Comparison of ENCODE assay signal across 27 mouse cellular contexts in genomic region chr2:167150135-167150534, GRCm38 (mm10). TPM values are rescaled to one million over a fixed set of nuclear protein-coding genes. Genes with fewer than 3 reads are reported as not detected.
A peak's percentile ranks its signal among the peaks of the same experiment; 100 is the strongest.
DNase-seq lines count a peak whose midpoint lies in the region; ATAC-seq and TF ChIP-seq lines count a peak whose summit lies in the region.
"Had no signal": no experiment of that assay in that cellular context is flagged by ENCODE, and none has a peak within 500 bp of the region (broad histone marks: within the 10 kb centered on the region; RNA-seq: fewer than 3 reads in every experiment).

No protein-coding gene starts in this region.

- intact Hi-C loops in left cerebral cortex, adult 2 months (cut with DNase I), result loop anchor here (2.0 kb wide), 1 partner anchor 71 kb away; no protein-coding TSS in a partner anchor
- intact Hi-C loops in left cerebral cortex, postnatal 14 days (cut with DNase I), result loop anchor here (5.0 kb wide), 1 partner anchor 37 kb away; no protein-coding TSS in a partner anchor

- H3K27ac ChIP-seq in left cerebral cortex, adult 2 months, result peak overlapping the region; percentile 85
- H3K27ac ChIP-seq: embryonic facial prominence, embryonic 13.5 days; embryonic facial prominence, embryonic 15.5 days; forebrain, embryonic 10.5 days; forebrain, embryonic 12.5 days had no signal

- 0 out of 2 replicates have a peak, but pooled peaks have one; percentile 1 for ATAC-seq in frontal cortex, adult (ENCODE audit: low TSS enrichment)
- ATAC-seq: activated CD4-positive, CD25-positive, alpha-beta regulatory T cell, adult 4 months; CD4-positive, CD25-positive, alpha-beta regulatory T cell, adult 4 months; forebrain, embryonic 14.5 days; Patski had no signal

- no peak for TF ChIP-seq CTCF in left cerebral cortex, adult 2 months (IDR thresholded peaks at IDR 0.05)

- H3K4me3 ChIP-seq in left cerebral cortex, adult 2 months, result no peak overlapping the region
- H3K4me3 ChIP-seq: embryonic facial prominence, embryonic 13.5 days; embryonic facial prominence, embryonic 15.5 days; erythroblast, embryonic 14.5 days; forebrain, embryonic 10.5 days; forebrain, embryonic 12.5 days had no signal

- no peak for DNase-seq in frontal cortex, postnatal 14 days (ENCODE audit: low spot score in 2 of 2)
- DNase-seq in layer of hippocampus, adult 9-11 months, result peak; percentile 34
- DNase-seq in layer of hippocampus, adult 18-20 months (ENCODE audit: low spot score in 2 of 2), result no peak
- no peak for DNase-seq in left cerebral cortex, adult 2 months (ENCODE audit: extremely low spot score in 1 of 2, low spot score in 2 of 2)
- DNase-seq in left cerebral cortex, postnatal 14 days (ENCODE audit: low spot score in 2 of 2), result no peak
- DNase-seq in right cerebral cortex, adult 18-20 months, result peak; percentile 60
- DNase-seq in right cerebral cortex, postnatal 10 days (ENCODE audit: low spot score in 2 of 2), result no peak
- DNase-seq: adrenal gland, adult 8-10 months; adrenal gland, postnatal 14 days; adrenal gland, postnatal 36 days; B cell, adult 2 months; cerebellum, adult 11-12 months; cerebellum, adult 2 months; cerebellum, adult 9-10 months; cerebellum, postnatal 10 days; cerebellum, postnatal 25 days; embryo, embryonic 11 days had no signal

RNA-seq across cellular contexts. Expression of gene Kcnb1, which starts 39.8 kb away (rescaled TPM):
- 100 to 1,000 TPM; 112 to 119 TPM for total RNA-seq in layer of hippocampus, adult 18-20 months (2021)
- total RNA-seq in left cerebral cortex, adult 2 months (2021), result 100 to 1,000 TPM; 230 to 237 TPM
- 100 to 1,000 TPM; 149 to 157 TPM for total RNA-seq in left cerebral cortex, postnatal 14 days (2021)

Comparison
In these comparisons a context has a peak if more than half of its experiments do, and no peak if none do; other contexts are left out.
1. DNase-seq: peak in layer of hippocampus, adult 9-11 months (single experiment) and right cerebral cortex, adult 18-20 months (single experiment); none in frontal cortex, postnatal 14 days (0 of 2), layer of hippocampus, adult 18-20 months (0 of 2), left cerebral cortex, adult 2 months (0 of 2), left cerebral cortex, postnatal 14 days (0 of 2) and right cerebral cortex, postnatal 10 days (0 of 2).